Mouse (Mus musculus): ENCODE measurements around the gene Proser2. TPM values are rescaled to one million over a fixed set of nuclear protein-coding genes. Genes with fewer than 3 reads are reported as not detected.

Proser2 gene
- polyA plus RNA-seq, 1 experiment from 2014 or later, result 7.2 TPM

GRCm38 (mm10) chr2:6162366-6163040 lies 32.5 kb upstream of the Proser2 start:
- Histone ChIP-seq H3K9ac (ENCODE audit: low read depth, low read length) (no peak overlapping the region), H3K4me1 (ENCODE audit: control insufficient read depth, insufficient read depth, low read length) (no peaks in the 10 kb centered on the region), H3K36me3 (ENCODE audit: control insufficient read depth, insufficient read depth, low read length) (no peaks in the 10 kb centered on the region), H3K27me3 (ENCODE audit: control insufficient read depth, insufficient read depth, low read depth, low read length) (no peaks in the 10 kb centered on the region), H3K27ac (ENCODE audit: low read length) (no peak overlapping the region), H3K9me3 (replicated peaks; ENCODE audit: control insufficient read depth, low read length, poor library complexity, severe bottlenecking) (no peaks in the 10 kb centered on the region), H3K4me3 (ENCODE audit: low read depth, low read length) (no peak overlapping the region), H3K4me2 (ENCODE audit: low read length) (no peak overlapping the region)
- 77% methylated on average over 6 of the region's 6 CpGs for WGBS
- ATAC-seq, result no peak

GRCm38 (mm10) chr2:6159735-6160134 lies 29.7 kb upstream of the Proser2 start:
- Histone ChIP-seq H3K4me1 (ENCODE audit: control insufficient read depth, insufficient read depth, low read length) (no peaks in the 10 kb centered on the region), H3K4me3 (ENCODE audit: low read depth, low read length) (no peak overlapping the region), H3K9me3 (replicated peaks; ENCODE audit: control insufficient read depth, low read length, poor library complexity, severe bottlenecking) (no peaks in the 10 kb centered on the region), H3K9ac (ENCODE audit: low read depth, low read length) (no peak overlapping the region), H3K4me2 (ENCODE audit: low read length) (no peak overlapping the region), H3K27me3 (ENCODE audit: control insufficient read depth, insufficient read depth, low read depth, low read length) (no peaks in the 10 kb centered on the region), H3K27ac (ENCODE audit: low read length) (no peak overlapping the region), H3K36me3 (ENCODE audit: control insufficient read depth, insufficient read depth, low read length) (no peaks in the 10 kb centered on the region)
- 53% methylated on average over 2 of the region's 2 CpGs for WGBS
- no peak for ATAC-seq

GRCm38 (mm10) chr2:6159219-6159618 lies 29.2 kb upstream of the Proser2 start:
- no peak for ATAC-seq
- H3K27me3 ChIP-seq (ENCODE audit: control insufficient read depth, insufficient read depth, low read depth, low read length), result no peaks in the 10 kb centered on the region
- H3K36me3 ChIP-seq (ENCODE audit: control insufficient read depth, insufficient read depth, low read length), result no peaks in the 10 kb centered on the region
- no peak overlapping the region for H3K27ac ChIP-seq (ENCODE audit: low read length)
- WGBS, result 85% methylated on average over 9 of the region's 9 CpGs
- no peak overlapping the region for H3K4me3 ChIP-seq (ENCODE audit: low read depth, low read length)
- H3K4me2 ChIP-seq (ENCODE audit: low read length), result no peak overlapping the region
- H3K4me1 ChIP-seq (ENCODE audit: control insufficient read depth, insufficient read depth, low read length), result no peaks in the 10 kb centered on the region
- H3K9me3 ChIP-seq (replicated peaks; ENCODE audit: control insufficient read depth, low read length, poor library complexity, severe bottlenecking), result no peaks in the 10 kb centered on the region
- no peak overlapping the region for H3K9ac ChIP-seq (ENCODE audit: low read depth, low read length)

GRCm38 (mm10) chr2:6157635-6158034 lies 27.6 kb upstream of the Proser2 start:
- Histone ChIP-seq H3K4me3 (ENCODE audit: low read depth, low read length) (no peak overlapping the region), H3K27me3 (ENCODE audit: control insufficient read depth, insufficient read depth, low read depth, low read length) (no peaks in the 10 kb centered on the region), H3K9me3 (replicated peaks; ENCODE audit: control insufficient read depth, low read length, poor library complexity, severe bottlenecking) (no peaks in the 10 kb centered on the region), H3K27ac (ENCODE audit: low read length) (no peak overlapping the region), H3K9ac (ENCODE audit: low read depth, low read length) (no peak overlapping the region), H3K4me2 (ENCODE audit: low read length) (no peak overlapping the region), H3K4me1 (ENCODE audit: control insufficient read depth, insufficient read depth, low read length) (no peaks in the 10 kb centered on the region), H3K36me3 (ENCODE audit: control insufficient read depth, insufficient read depth, low read length) (no peaks in the 10 kb centered on the region)
- 96% methylated on average over 7 of the region's 7 CpGs for WGBS
- no peak for ATAC-seq

GRCm38 (mm10) chr2:6157208-6157607 lies 27.2 kb upstream of the Proser2 start:
- Histone ChIP-seq H3K4me1 (ENCODE audit: control insufficient read depth, insufficient read depth, low read length) (no peaks in the 10 kb centered on the region), H3K27me3 (ENCODE audit: control insufficient read depth, insufficient read depth, low read depth, low read length) (no peaks in the 10 kb centered on the region), H3K4me3 (ENCODE audit: low read depth, low read length) (no peak overlapping the region), H3K4me2 (ENCODE audit: low read length) (no peak overlapping the region), H3K9ac (ENCODE audit: low read depth, low read length) (no peak overlapping the region), H3K9me3 (replicated peaks; ENCODE audit: control insufficient read depth, low read length, poor library complexity, severe bottlenecking) (no peaks in the 10 kb centered on the region), H3K27ac (ENCODE audit: low read length) (no peak overlapping the region), H3K36me3 (ENCODE audit: control insufficient read depth, insufficient read depth, low read length) (no peaks in the 10 kb centered on the region)
- ATAC-seq, result no peak
- WGBS, result 93% methylated on average over 4 of the region's 4 CpGs

GRCm38 (mm10) chr2:6149801-6150200 lies 19.8 kb upstream of the Proser2 start:
- Histone ChIP-seq H3K4me2 (ENCODE audit: low read length) (no peak overlapping the region), H3K9ac (ENCODE audit: low read depth, low read length) (no peak overlapping the region), H3K4me1 (ENCODE audit: control insufficient read depth, insufficient read depth, low read length) (no peaks in the 10 kb centered on the region), H3K27me3 (ENCODE audit: control insufficient read depth, insufficient read depth, low read depth, low read length) (no peaks in the 10 kb centered on the region), H3K4me3 (ENCODE audit: low read depth, low read length) (no peak overlapping the region), H3K36me3 (ENCODE audit: control insufficient read depth, insufficient read depth, low read length) (no peaks in the 10 kb centered on the region), H3K9me3 (replicated peaks; ENCODE audit: control insufficient read depth, low read length, poor library complexity, severe bottlenecking) (no peaks in the 10 kb centered on the region), H3K27ac (ENCODE audit: low read length) (no peak overlapping the region)
- no peak for ATAC-seq
- WGBS, result 90% methylated on average over 5 of the region's 5 CpGs

- H3K4me3 ChIP-seq (ENCODE audit: low read depth, low read length), result no peak overlapping the region
- no peaks in the 10 kb centered on the region for H3K36me3 ChIP-seq (ENCODE audit: control insufficient read depth, insufficient read depth, low read length)
- H3K4me2 ChIP-seq (ENCODE audit: low read length), result no peak overlapping the region
- H3K4me1 ChIP-seq (ENCODE audit: control insufficient read depth, insufficient read depth, low read length), result no peaks in the 10 kb centered on the region
- H3K27me3 ChIP-seq (ENCODE audit: control insufficient read depth, insufficient read depth, low read depth, low read length), result no peaks in the 10 kb centered on the region
- no peaks in the 10 kb centered on the region for H3K9me3 ChIP-seq (replicated peaks; ENCODE audit: control insufficient read depth, low read length, poor library complexity, severe bottlenecking)
- no peak overlapping the region for H3K27ac ChIP-seq (ENCODE audit: low read length)
- H3K9ac ChIP-seq (ENCODE audit: low read depth, low read length), result no peak overlapping the region
- 82% methylated on average over 7 of the region's 7 CpGs for WGBS
- no peak for ATAC-seq
These were observed 16.9 kb upstream of the Proser2 start for GRCm38 (mm10) chr2:6146901-6147300.

GRCm38 (mm10) chr2:6146257-6146656 lies 16.2 kb upstream of the Proser2 start:
- no peaks in the 10 kb centered on the region for H3K9me3 ChIP-seq (replicated peaks; ENCODE audit: control insufficient read depth, low read length, poor library complexity, severe bottlenecking)
- no peak overlapping the region for H3K4me2 ChIP-seq (ENCODE audit: low read length)
- H3K27ac ChIP-seq (ENCODE audit: low read length), result no peak overlapping the region
- H3K4me1 ChIP-seq (ENCODE audit: control insufficient read depth, insufficient read depth, low read length), result no peaks in the 10 kb centered on the region
- no peaks in the 10 kb centered on the region for H3K36me3 ChIP-seq (ENCODE audit: control insufficient read depth, insufficient read depth, low read length)
- H3K4me3 ChIP-seq (ENCODE audit: low read depth, low read length), result no peak overlapping the region
- no peak overlapping the region for H3K9ac ChIP-seq (ENCODE audit: low read depth, low read length)
- ATAC-seq, result no peak
- no peaks in the 10 kb centered on the region for H3K27me3 ChIP-seq (ENCODE audit: control insufficient read depth, insufficient read depth, low read depth, low read length)
- 67% methylated on average over 4 of the region's 4 CpGs for WGBS

- no peaks in the 10 kb centered on the region for H3K36me3 ChIP-seq (ENCODE audit: control insufficient read depth, insufficient read depth, low read length)
- no peak overlapping the region for H3K4me3 ChIP-seq (ENCODE audit: low read depth, low read length)
- H3K9ac ChIP-seq (ENCODE audit: low read depth, low read length), result no peak overlapping the region
- H3K4me1 ChIP-seq (ENCODE audit: control insufficient read depth, insufficient read depth, low read length), result no peaks in the 10 kb centered on the region
- H3K27me3 ChIP-seq (ENCODE audit: control insufficient read depth, insufficient read depth, low read depth, low read length), result no peaks in the 10 kb centered on the region
- ATAC-seq, result no peak
- 0 out of 2 replicates have a peak overlapping the region, but pooled peaks have one; percentile 2 for H3K27ac ChIP-seq (ENCODE audit: low read length)
- WGBS, result 85% methylated on average over 10 of the region's 10 CpGs
- H3K9me3 ChIP-seq (replicated peaks; ENCODE audit: control insufficient read depth, low read length, poor library complexity, severe bottlenecking), result no peaks in the 10 kb centered on the region
- H3K4me2 ChIP-seq (ENCODE audit: low read length), result no peak overlapping the region
These were observed 15.6 kb upstream of the Proser2 start for GRCm38 (mm10) chr2:6145611-6146010.
